Mouse (Mus musculus) cerebellum, adult (tissue): ENCODE results near the gene Mpnd.

Experiments
- ATAC-seq: cut with Nextera tagmentation; 2 replicates; pipeline ENCODE4 v1.9.2; 2017; ENCODE audit warnings: mild to moderate bottlenecking, moderate library complexity, mixed read lengths; ENCODE audit not compliant: insufficient number of reproducible peaks, low FRiP score, low TSS enrichment

Gene Mpnd

DNA sequence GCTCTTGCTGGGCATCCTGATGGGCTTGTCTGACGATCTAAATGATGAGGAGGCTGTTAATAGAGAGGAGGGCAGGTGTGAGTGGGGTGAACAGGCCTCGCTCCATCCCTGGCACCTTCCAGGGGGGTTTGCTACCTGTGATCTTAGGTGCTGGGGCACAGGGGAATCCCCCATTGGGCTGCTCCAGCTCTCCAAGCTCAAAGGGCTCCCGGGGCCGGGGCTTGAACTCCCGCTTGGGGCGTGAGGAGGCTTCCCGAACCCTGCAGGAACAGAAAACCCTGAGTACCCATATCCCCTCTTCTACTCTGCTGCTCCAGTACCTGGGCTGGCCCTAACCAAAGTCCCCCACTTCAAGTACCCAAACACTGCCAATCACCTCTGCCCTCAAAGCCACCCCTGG, 12.3 kb downstream of the Mpnd start:
- ATAC-seq: no peak

- ATAC-seq: peak; percentile 64; the same call in 1 of the 2 replicates
Observed at GRCm38 (mm10) chr17:56018347-56019131, 13.0 kb downstream of the Mpnd start.

GRCm38 (mm10) chr17:56020400-56021084, 15.0 kb downstream of the Mpnd start:
- no peak for ATAC-seq

DNA sequence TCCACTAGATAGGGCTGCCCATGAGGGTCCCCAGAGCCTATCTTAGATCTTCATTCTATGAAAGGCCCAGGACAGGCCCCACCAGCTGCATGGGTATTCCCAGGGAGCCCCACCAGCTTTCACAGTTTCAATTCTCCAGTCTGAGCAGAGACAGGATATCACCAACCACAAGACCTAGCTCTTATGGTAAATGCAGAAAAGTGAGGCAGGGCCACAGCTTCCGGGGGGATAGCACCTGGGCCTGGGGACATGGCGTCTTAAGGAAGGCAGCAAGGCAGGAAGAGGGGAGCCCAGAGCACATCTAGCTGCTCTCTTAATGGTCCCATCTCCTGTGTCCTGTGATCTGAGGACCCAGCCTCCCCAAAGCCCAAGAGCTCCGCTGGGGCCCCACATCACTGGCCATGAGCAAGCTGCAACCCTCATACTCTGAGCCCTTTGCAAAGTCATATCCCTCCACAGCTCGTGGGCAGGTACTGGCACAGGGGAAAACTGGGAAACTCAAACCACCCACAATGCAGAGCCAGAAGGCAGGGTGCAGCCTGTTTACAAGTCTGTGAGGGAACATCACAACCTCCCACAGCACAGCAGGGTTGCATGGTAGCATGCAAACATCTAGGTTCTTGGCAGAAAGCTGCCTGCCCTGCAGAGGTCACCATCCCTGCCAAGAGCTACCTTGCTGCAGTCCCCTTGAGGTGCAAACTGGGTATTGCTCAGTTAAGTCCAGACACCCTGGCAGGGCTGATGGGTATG, 15.8 kb downstream of the Mpnd start:
- no peak for ATAC-seq

DNA sequence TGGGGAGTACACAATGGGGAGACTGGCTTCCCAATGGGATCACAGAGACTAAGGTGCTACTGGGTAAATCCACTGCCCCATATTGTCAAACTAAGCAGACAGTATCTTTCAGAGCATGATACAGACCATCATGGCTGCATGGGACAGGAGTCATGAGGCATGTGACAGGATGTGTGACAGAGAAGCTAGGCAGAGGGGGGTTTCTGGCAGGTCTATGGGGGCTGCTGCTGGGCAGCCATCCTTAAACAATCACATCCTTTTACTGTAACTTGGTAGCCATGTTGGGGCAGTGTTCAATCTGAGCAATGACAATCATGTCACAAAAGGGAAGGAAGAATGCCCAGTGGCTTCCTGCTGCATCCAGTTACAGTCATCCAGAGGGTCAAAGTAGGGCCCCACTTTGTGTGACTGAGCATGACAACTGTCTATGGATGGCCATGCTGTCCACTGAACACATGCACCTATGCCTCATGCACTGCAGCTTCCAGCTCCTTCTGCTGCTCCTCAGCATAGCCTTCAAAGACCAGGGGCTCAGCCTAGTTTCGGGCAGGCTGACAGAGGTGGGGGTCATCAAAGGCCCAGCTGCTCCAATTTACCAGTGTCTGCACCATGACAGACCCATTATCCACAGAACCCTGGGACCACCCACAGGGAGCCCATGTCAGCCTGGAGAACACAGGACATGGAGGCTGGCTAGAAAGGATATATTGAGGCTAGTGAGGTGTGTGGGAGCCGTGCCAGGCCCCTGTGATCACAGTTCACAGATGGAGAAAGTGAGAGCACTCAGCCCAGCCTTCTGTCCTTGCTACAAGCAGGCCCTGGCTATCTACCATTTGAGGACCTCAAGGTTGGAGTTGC, 16.8 kb downstream of the Mpnd start:
- 0 out of 2 replicates have a peak, but pooled peaks have one; percentile 16 for ATAC-seq

- ATAC-seq: no peak
Observed at GRCm38 (mm10) chr17:56022989-56023290, 17.4 kb downstream of the Mpnd start.

DNA sequence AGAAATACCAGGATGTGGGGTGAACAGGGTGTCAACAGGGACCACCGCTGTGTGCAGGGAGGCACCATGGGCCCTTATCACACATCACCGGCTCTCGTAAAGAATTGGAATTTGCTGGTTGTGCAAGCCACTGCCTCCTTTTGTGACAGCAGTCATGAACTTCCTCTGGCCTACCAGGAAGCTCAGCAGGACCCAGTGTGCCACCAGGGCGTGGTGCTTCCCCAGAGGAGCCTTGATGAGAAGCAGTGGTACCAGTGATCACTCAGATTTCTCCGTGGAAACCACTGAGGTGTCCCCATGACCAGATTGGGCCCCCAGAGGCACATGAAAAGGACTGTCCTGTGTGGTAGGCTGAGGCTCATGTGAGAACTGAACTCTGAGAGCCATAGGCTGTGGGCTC, 17.9 kb downstream of the Mpnd start:
- no peak for ATAC-seq

- ATAC-seq: no peak
Observed at GRCm38 (mm10) chr17:56024476-56024875, 19.0 kb downstream of the Mpnd start.

DNA sequence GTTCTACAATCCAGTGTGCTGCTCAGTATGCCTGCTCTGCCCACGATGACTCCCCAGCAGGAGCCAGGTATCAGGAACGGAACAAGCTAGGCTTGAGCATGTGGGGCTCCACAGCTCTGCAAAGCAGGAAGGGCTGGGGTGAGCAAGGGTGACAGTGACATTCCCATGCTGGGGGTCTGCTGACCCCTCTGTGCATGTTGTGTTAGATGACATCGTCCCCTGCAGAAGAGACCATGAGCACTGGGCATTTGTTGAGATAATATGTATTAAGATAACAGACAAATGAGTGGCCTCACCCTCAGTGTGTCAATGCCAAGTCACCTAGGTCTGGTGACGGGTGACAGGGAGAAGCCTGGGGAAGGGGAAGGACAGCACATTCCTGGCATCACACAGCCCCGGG, 19.4 kb downstream of the Mpnd start:
- no peak for ATAC-seq

GRCm38 (mm10) chr17:56026303-56026702, 20.8 kb downstream of the Mpnd start:
- no peak for ATAC-seq

DNA sequence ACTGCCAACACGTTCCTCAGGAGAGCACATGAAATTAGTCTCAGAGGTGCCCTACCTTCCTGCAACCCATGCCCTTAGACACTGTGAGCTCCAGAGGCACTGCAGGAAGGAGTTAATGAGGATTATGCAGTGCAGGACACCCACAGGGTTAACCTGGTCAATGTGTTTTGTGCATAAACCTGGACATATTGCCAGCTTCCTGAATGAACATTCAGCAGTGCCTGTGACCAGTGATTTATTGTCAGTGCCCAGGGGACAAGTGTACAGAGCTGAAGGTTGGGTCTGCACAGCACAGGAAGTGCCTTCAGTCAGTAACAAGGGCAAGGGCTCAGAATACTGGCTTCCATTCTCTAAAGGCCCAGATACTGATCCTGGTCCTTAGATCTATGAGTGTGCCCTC, 21.4 kb downstream of the Mpnd start:
- no peak for ATAC-seq

DNA sequence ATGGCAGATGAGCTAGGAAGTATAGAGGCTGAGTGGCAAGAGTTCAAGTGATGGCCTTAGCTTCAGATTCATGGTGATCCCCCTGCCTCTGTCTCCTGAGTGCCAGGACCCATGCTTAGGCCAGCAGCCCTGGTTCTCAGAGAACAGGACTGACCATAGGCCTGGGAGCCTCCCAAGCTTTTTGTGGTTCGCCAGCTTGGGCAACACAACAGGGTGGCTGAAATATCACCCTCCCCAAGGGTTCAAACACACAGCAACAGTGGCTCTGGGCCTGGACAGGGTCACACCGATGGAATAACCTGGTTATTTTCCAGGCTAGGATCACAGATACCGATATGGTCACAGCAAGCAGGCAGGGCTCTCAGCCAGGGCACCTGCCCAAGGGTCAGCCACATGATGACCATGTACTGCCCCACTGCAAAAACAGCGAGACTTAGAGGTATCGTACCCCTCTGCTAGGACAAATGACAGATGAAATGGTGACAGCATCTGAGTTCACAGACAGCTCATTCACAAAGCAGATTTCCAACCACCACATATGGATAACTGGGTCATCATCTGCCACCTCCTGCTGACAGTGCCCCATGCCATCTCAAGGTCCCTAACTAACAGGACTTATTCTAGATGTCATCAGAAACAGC, 22.4 kb downstream of the Mpnd start:
- ATAC-seq: peak; percentile 15; the same call in 1 of the 2 replicates

- ATAC-seq: no peak
Observed at GRCm38 (mm10) chr17:56030238-56030870, 24.8 kb downstream of the Mpnd start.

DNA sequence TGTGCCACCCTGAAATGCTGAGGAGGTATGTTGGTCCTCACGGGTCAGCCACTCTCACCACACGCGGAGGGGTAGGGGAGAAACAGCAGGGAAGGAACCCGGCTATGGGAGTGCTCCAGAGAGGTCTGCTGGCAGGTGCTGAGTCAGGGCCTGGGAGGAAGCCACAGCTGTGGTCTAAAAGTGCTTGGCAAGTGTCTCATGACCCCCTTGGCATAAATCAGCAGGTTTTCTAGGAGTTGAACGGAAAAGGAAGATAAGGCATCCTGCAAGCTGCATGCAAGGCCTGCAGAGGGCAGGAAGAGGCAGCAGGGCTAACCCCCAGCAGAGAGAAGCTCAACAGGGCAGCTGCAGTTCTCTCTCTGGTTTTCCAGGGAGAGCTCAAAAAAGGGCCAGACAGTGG, 25.4 kb downstream of the Mpnd start:
- no peak for ATAC-seq

DNA sequence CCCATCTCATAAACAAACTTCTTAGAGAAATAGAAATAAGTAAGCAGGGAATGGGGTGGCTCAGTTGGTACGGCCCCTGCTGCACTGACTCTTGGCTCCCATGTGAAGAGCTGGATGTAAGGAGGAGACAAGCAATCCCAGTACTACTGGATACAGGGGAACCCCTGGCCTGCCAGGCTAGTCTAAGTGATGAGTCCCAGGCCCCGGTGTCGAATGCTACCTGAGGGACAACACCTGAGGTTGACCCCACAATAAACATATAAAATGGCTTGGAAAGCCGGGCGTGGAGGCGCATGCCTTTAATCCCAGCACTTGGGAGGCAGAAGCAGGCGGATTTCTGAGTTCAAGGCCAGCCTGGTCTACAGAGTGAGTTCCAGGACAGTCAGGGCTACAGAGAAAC, 25.9 kb downstream of the Mpnd start:
- ATAC-seq: no peak

- no peak for ATAC-seq
Observed at GRCm38 (mm10) chr17:56032127-56032733, 26.7 kb downstream of the Mpnd start.

- no peak for ATAC-seq
Observed at GRCm38 (mm10) chr17:56032831-56033230, 27.3 kb downstream of the Mpnd start.

DNA sequence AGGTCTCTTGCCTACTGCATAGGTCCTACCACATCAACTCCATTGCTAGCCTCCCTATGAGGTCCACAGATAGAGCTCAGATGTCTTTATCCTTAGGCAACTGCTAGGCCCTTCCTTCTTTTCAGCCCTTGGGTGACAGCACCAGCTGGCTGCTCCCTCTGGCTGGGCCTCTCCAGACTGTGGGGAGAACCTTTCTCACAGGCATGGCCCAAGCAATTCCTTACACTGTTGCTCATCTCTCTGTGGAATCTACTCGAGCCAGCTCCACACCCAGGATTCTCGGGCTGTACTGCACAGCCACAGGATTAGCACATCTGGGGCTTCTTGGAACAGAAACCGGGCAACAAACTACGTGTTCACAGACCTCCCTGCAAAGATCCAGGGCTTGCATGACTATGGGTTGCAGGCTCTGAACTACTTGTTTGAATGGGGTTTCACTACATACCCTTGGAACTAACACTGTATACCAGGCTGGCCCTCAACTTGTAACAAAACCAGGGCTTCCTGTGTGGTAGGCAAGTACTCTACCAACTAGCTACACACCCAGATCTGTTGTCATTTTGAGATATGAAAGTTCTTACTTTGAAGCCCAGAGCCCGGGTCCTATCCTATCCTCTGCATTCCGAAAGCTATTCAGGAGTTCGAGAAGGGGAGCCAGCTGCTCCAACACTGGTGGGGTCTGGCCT, 28.7 kb downstream of the Mpnd start:
- no peak for ATAC-seq

DNA sequence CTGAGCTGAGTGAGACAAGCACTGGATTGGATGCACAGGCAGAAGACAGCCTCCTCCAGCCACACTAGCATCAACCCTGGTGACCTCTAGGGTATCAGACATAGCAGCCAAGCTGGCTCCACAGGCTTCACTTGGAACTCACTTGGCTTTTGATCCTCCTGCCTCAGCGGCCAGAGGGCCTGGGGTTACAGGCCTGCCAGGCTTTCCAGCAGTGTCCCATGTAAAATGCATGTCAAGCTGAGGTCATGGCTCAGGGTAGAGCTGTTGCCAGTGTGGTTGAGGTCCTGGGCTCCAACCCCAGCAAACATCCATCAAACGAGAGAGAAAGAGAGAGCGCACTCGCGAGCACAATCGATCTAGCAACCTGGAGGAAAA, 29.2 kb downstream of the Mpnd start:
- no peak for ATAC-seq
